Mouse (Mus musculus): ENCODE measurements around the gene Aldh3a1. TPM values are rescaled to one million over a fixed set of nuclear protein-coding genes. Genes with fewer than 3 reads are reported as not detected.
A peak's percentile ranks its signal among the peaks of the same experiment; 100 is the strongest.
"Not testable (repeated sequence)": the region's sequence is repeated elsewhere in the genome, so short reads cannot be mapped to it uniquely, and the experiment has no call there.

The Aldh3a1 gene
- total RNA-seq (2021), result 1 to 10 TPM; 1.3 to 1.5 TPM

DNA sequence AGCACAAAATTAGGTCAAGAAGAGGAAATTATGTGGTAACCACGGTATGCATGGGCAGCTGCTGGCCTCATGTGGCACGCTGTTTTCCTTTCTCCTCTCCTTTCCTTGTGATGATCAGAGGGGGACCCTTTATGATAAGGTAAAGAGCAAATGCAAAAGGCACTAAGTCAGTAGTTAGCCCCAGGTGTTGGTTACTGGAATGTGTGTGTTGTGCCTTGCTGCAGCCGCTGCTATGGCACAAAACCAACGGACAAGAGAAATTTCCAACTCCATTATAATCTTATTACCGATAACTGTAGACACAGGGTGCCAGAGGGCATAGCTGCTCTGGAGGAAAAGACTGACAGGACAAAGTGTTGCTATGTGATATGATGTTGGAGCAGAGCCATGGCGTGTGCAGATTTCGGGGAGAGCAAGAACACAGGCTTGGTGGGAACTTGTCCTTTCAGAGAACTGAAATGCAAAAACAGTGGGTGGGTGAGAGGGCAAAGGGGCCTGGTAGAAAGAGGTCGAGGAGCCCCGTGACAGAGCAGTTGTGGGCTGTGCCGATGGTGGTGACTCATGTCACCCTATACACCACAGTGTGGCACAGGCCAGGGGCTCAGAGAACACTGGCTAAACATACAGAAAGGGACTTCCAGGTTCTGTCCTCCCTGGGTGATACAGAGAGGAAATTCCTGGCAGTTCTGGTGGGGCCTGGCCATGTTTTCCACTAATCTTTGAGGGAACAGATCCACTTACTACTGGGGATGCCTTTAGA, at the start of gene Aldh3a1:
Aldh3a1 (plus strand) TSS at position 51 of the 760 bp plus-strand sequence.
- intact Hi-C loops (cut with DNase I), result no loop called here
- no peak for DNase-seq (ENCODE audit: extremely low spot score in 1 of 2, low spot score in 2 of 2)

- intact Hi-C loops (cut with DNase I), result no loop called here
- DNase-seq (ENCODE audit: extremely low spot score in 1 of 2, low spot score in 2 of 2), result no peak
Observed at GRCm38 (mm10) chr11:61158141-61158540, 49.2 kb upstream of the Aldh3a1 start.

DNA sequence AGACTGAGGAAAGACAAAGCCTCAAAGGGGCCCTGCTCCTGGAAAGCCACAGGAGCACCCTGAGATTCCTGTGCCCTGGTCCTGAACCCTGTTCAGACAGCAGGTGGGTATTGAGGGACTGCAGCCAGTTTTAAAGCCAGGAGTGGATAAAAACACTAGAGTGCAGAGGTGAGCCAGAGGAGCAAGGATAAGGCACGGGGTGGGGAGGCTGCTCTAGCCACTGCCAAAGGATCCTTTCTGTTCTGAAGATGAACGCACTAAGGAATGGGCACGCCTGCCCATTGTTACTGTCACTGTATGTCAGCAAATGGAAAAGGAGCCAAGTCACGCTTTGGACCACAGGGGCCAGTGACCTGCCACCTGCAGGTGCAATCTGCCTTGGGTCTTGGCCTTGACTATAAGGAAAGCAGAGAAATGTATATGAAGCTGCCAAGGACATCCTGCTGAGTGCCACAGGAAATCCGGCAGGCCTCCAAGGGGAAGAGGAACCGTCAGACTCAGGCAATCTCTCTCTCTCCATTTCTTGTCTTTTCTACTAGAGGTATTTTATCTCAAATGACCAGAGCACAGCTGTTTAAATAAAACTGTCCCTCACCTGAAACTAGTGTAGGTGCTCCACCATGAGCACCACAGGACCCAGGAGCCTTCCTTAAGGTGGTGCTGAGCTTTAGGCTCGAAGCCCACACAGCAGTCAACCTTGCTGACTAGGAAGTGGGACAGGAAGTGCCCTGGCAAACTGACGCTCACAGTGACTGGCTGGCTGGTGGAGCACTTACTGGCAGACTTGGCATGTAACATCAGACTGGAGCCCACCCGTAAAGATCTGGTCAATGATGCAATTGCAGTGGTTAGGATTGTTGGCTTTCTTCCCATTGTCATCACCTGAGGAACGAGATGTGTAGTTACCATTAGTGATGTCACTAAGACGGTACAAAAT, 47.3 kb upstream of the Aldh3a1 start:
- DNase-seq (ENCODE audit: extremely low spot score in 1 of 2, low spot score in 2 of 2), result no peak
- intact Hi-C loops (cut with DNase I), result no loop called here

GRCm38 (mm10) chr11:61161121-61161520, 46.2 kb upstream of the Aldh3a1 start:
- no peak for DNase-seq (ENCODE audit: extremely low spot score in 1 of 2, low spot score in 2 of 2)
- intact Hi-C loops (cut with DNase I), result no loop called here

- DNase-seq (ENCODE audit: extremely low spot score in 1 of 2, low spot score in 2 of 2), result no peak
- intact Hi-C loops (cut with DNase I), result no loop called here
Observed at GRCm38 (mm10) chr11:61162776-61163175, 44.6 kb upstream of the Aldh3a1 start.

GRCm38 (mm10) chr11:61163341-61163740, 44.0 kb upstream of the Aldh3a1 start:
- no peak for DNase-seq (ENCODE audit: extremely low spot score in 1 of 2, low spot score in 2 of 2)
- intact Hi-C loops (cut with DNase I), result no loop called here

- DNase-seq (ENCODE audit: extremely low spot score in 1 of 2, low spot score in 2 of 2), result no peak
- intact Hi-C loops (cut with DNase I), result no loop called here
Observed at GRCm38 (mm10) chr11:61164366-61164765, 43.0 kb upstream of the Aldh3a1 start.

DNA sequence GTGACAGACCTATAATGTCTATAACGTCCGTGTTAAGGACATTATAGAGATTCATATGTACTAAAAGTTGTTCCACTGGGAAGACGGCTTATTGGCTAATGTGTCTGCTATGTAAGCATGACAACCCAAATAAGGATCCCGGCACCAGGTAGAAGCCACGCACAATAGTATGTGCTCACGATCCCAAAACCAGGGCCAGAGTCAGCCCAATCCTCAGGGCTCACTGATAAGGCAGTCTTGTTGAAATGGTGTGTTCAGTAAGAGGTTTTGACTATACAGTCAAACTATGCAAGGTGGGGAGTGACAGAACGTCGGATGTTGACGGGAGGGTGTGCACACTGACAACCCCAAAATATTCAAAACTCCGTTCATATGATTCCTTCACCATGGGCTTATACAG, 42.5 kb upstream of the Aldh3a1 start:
- intact Hi-C loops (cut with DNase I), result no loop called here
- no peak for DNase-seq (ENCODE audit: extremely low spot score in 1 of 2, low spot score in 2 of 2)

- no peak for DNase-seq (ENCODE audit: extremely low spot score in 1 of 2, low spot score in 2 of 2)
- intact Hi-C loops (cut with DNase I), result no loop called here
Observed at GRCm38 (mm10) chr11:61170184-61170583, 37.2 kb upstream of the Aldh3a1 start.

- DNase-seq (ENCODE audit: extremely low spot score in 1 of 2, low spot score in 2 of 2); intact Hi-C loops (cut with DNase I): not testable (repeated sequence)
Observed at GRCm38 (mm10) chr11:61173477-61173876, 33.9 kb upstream of the Aldh3a1 start.

GRCm38 (mm10) chr11:61174291-61174820, 33.0 kb upstream of the Aldh3a1 start:
- peak; percentile 50 to 84 for DNase-seq (ENCODE audit: extremely low spot score in 1 of 2, low spot score in 2 of 2)
- intact Hi-C loops (cut with DNase I), result no loop called here

- peak; percentile 100 for DNase-seq (ENCODE audit: extremely low spot score in 1 of 2, low spot score in 2 of 2)
- intact Hi-C loops (cut with DNase I), result no loop called here
Observed at GRCm38 (mm10) chr11:61174821-61175658, 32.3 kb upstream of the Aldh3a1 start, which contains the start of gene Usp22. Usp22 (minus strand) TSS chr11:61175055.

DNA sequence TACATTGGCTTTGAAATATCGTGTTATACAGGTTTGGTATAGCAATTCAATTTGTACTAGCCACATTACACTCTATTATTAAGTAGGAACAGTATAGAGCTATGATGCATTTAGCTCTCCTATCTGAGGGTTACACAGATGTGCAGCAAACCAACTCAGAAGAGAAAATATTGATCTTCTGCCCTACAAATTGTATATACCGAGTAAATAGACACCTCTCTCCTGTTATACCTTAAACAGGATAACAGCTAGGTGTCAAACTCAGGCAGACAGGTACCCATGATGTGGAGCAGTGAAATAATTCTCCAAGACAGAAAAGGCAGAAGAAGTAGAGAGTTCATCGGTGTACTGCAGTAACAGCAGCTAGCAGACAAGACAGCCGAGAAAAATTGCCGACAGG, 31.6 kb upstream of the Aldh3a1 start:
- DNase-seq (ENCODE audit: extremely low spot score in 1 of 2, low spot score in 2 of 2), result no peak
- intact Hi-C loops (cut with DNase I), result no loop called here

- intact Hi-C loops (cut with DNase I), result no loop called here
Observed at GRCm38 (mm10) chr11:61176321-61176720, 31.0 kb upstream of the Aldh3a1 start.

GRCm38 (mm10) chr11:61180361-61180760, 27.0 kb upstream of the Aldh3a1 start:
- DNase-seq (ENCODE audit: extremely low spot score in 1 of 2, low spot score in 2 of 2), result peak in 1 of 2 experiments; percentile 52
- intact Hi-C loops (cut with DNase I), result loop anchor here (10.0 kb wide), 4 partner anchors 76 to 534 kb away; partner anchors contain the start of gene B9d1

More at GRCm38 (mm10) chr11:61176321-61176720, 31.0 kb upstream of the Aldh3a1 start:
- no peak for DNase-seq (ENCODE audit: extremely low spot score in 1 of 2, low spot score in 2 of 2)

- DNase-seq (ENCODE audit: extremely low spot score in 1 of 2, low spot score in 2 of 2), result no peak
- intact Hi-C loops (cut with DNase I), result loop anchor here (10.0 kb wide), 4 partner anchors 77 to 533 kb away; partner anchors contain the start of gene B9d1
Observed at GRCm38 (mm10) chr11:61181624-61182023, 25.7 kb upstream of the Aldh3a1 start.

DNA sequence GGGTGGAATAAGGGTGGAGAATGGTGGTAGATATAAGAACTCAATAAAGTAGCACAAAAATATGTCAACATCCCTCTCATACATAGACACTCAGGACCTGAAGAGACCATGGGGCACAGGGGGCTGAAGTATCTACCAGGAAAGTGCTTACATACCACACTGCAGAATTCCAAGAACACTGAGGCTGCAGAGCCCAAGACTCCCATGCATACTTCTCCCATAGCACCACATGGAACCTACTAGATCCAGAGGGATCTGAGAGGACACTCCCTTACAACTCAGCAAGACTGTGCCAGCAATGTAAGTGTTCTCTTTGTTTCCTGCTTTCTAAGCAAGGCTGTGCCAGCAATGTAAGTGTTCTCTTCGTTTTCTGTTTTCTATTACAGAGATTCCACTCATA, 23.5 kb upstream of the Aldh3a1 start:
- intact Hi-C loops (cut with DNase I), result loop anchor here (10.0 kb wide), 4 partner anchors 79 to 531 kb away; partner anchors contain the start of gene B9d1
- DNase-seq (ENCODE audit: extremely low spot score in 1 of 2, low spot score in 2 of 2), result no peak

GRCm38 (mm10) chr11:61190776-61191175, 16.6 kb upstream of the Aldh3a1 start:
- DNase-seq (ENCODE audit: extremely low spot score in 1 of 2, low spot score in 2 of 2), result no peak
- intact Hi-C loops (cut with DNase I), result loop anchor here (5.0 kb wide), 1 partner anchor 217 kb away; no protein-coding TSS in a partner anchor

Data from left cerebral cortex, postnatal 10 days (tissue).